Mouse (Mus musculus): Measurements from ENCODE around the gene Cers2.

GRCm38 (mm10) chr3:95319110-95319509 is 4.5 kb downstream of the Cers2 start:
- no peak for TF ChIP-seq POLR2A (IDR thresholded peaks at IDR 0.05; ENCODE audit: insufficient read depth, low read depth, low read length)
- TF ChIP-seq CTCF (IDR thresholded peaks at IDR 0.05; ENCODE audit: insufficient read depth, low read depth, low read length): no peak

Measured in olfactory bulb, adult 2 months (tissue).